Mouse (Mus musculus) stomach, postnatal 0 days (tissue): ENCODE data around the gene Gm49673. TPM values are rescaled to one million over a fixed set of nuclear protein-coding genes. Genes with fewer than 3 reads are reported as not detected.
"Not testable (repeated sequence)": the region's sequence is repeated elsewhere in the genome, so short reads cannot be mapped to it uniquely, and the experiment has no call there.

Source experiments
- ATAC-seq: fragments of 200-750 bp; cut with Nextera tagmentation; 2 replicates; pipeline ENCODE4 v1.8.0; 2017; ENCODE audit not compliant: low FRiP score, low TSS enrichment
- DNase-seq: peaks from one replicate; pipeline ENCODE4 v3.0.0-alpha.2; 2016; ENCODE audit warnings: low spot score
- H3K27ac ChIP-seq: fragments of 300-500 bp; sonication (generic); replicated peaks from 2 replicates; pipeline ENCODE4 v1.5.1; 2014; ENCODE audit warnings: mild to moderate bottlenecking, control low read depth
- H3K27me3 ChIP-seq: fragments of 300-500 bp; sonication (generic); 2 replicates; pipeline ENCODE4 v1.6.1; 2014; ENCODE audit warnings: low read length; ENCODE audit not compliant: control insufficient read depth, insufficient read depth
- H3K36me3 ChIP-seq: fragments of 300-500 bp; sonication (generic); 2 replicates; pipeline ENCODE4 v1.6.1; 2014; ENCODE audit warnings: low read length, mixed read lengths; ENCODE audit not compliant: control insufficient read depth, insufficient read depth
- H3K4me1 ChIP-seq: fragments of 300-500 bp; sonication (generic); replicated peaks from 2 replicates; pipeline ENCODE4 v1.6.1; 2014; ENCODE audit warnings: antibody characterized with exemption; ENCODE audit not compliant: control insufficient read depth, insufficient read depth
- H3K4me2 ChIP-seq: fragments of 300-500 bp; sonication (generic); replicated peaks from 2 replicates; pipeline ENCODE4 v1.6.1; 2014; ENCODE audit warnings: low read depth, mild to moderate bottlenecking, control low read depth, moderate library complexity
- H3K4me3 ChIP-seq: fragments of 300-500 bp; sonication (generic); 2 replicates; pipeline ENCODE4 v1.5.1; 2014; ENCODE audit warnings: low read depth, low read length, control low read depth
- H3K9ac ChIP-seq: fragments of 300-500 bp; sonication (generic); 2 replicates; pipeline ENCODE4 v1.6.1; 2014; ENCODE audit warnings: mild to moderate bottlenecking, low read length, control low read depth, mixed read lengths
- H3K9me3 ChIP-seq: fragments of 300-500 bp; sonication (generic); 2 replicates; pipeline ENCODE4 v1.6.1; 2016; ENCODE audit warnings: low read length; ENCODE audit not compliant: control insufficient read depth
- CTCF ChIP-seq: IDR thresholded peaks from 2 replicates; pipeline ENCODE4 v1.5.1; 2016; ENCODE audit warnings: antibody characterized with exemption, low read depth, mild to moderate bottlenecking, moderate library complexity
- EP300 ChIP-seq: optimal IDR thresholded peaks from 2 replicates; pipeline ENCODE3; 2016; ENCODE audit warnings: antibody characterized with exemption
- WGBS: fragments of 180-500 bp; shearing (Covaris S2); extraction: QIAGEN DNeasy Blood & Tissue Kit; methylation state at CpG from one replicate; pipeline ENCODE4 v1.1.7; 2014; 5-methylcytosine and 5-hydroxymethylcytosine counted together
- polyA plus RNA-seq: library from polyadenylated mRNA; unstranded; fragments of >200 nt; fragmentation: Nextera tagmentation; extraction: Ambion mirVana; gene quantifications from 2 replicates; pipeline ENCODE4 v1.2.1, GENCODE M21; 2015

The Gm49673 gene
- polyA plus RNA-seq: 0.23 TPM in 1 of 2 replicates, not detected in the other

- 0% methylated on average over 36 of the region's 67 CpGs for WGBS
- peak; percentile 40 for DNase-seq
- H3K36me3 ChIP-seq, H3K27ac ChIP-seq, H3K4me1 ChIP-seq, H3K27me3 ChIP-seq, H3K9me3 ChIP-seq: not testable (repeated sequence)
- peak within 1 kb of the TSS; percentile 52 for H3K4me2 ChIP-seq
- peak; percentile 99 for ATAC-seq
- peak within 1 kb of the TSS; percentile 43 for H3K4me3 ChIP-seq
- H3K9ac ChIP-seq: peak within 1 kb of the TSS; percentile 58; the same call in 1 of the 2 replicates
Observed at GRCm38 (mm10) chr17:8147439-8148316, at the start of gene Gm49673, which contains the start of gene Rnaset2a. Gene Gm49673, minus strand, starts transcription at chr17:8147788. Gene Rnaset2a, minus strand, starts transcription at chr17:8148097.

- H3K4me3 ChIP-seq: no peak overlapping the region
- TF ChIP-seq CTCF (no peak), EP300 (no peak)
- no peaks in the 10 kb centered on the region for H3K4me1 ChIP-seq
- no peaks in the 10 kb centered on the region for H3K27me3 ChIP-seq
- no peak for DNase-seq
- H3K27ac ChIP-seq: no peak overlapping the region
- 85% methylated on average over 8 of the region's 8 CpGs for WGBS
- H3K9ac ChIP-seq: no peak overlapping the region
- no peak for ATAC-seq
- no peak overlapping the region for H3K4me2 ChIP-seq
- peaks cover 13% of the 10 kb centered on the region; the same call in 1 of the 2 replicates for H3K36me3 ChIP-seq
- no peaks in the 10 kb centered on the region for H3K9me3 ChIP-seq
Observed at GRCm38 (mm10) chr17:8195685-8196376, 48.2 kb upstream of the Gm49673 start.

- H3K9me3 ChIP-seq: no peaks in the 10 kb centered on the region
- DNase-seq (no peak), ATAC-seq (no peak)
- H3K9ac ChIP-seq: no peak overlapping the region
- WGBS: 78% methylated on average over 8 of the region's 8 CpGs
- H3K4me2 ChIP-seq: no peak overlapping the region
- H3K27ac ChIP-seq: no peak overlapping the region
- no peak for TF ChIP-seq EP300
- no peak for TF ChIP-seq CTCF
- H3K36me3 ChIP-seq: peaks cover 18% of the 10 kb centered on the region; the same call in 1 of the 2 replicates
- H3K27me3 ChIP-seq: no peaks in the 10 kb centered on the region
- no peaks in the 10 kb centered on the region for H3K4me1 ChIP-seq
- no peak overlapping the region for H3K4me3 ChIP-seq
Observed at GRCm38 (mm10) chr17:8193678-8194077, 46.1 kb upstream of the Gm49673 start.

GRCm38 (mm10) chr17:8184217-8184616 lies 36.6 kb upstream of the Gm49673 start:
- H3K9ac ChIP-seq: no peak overlapping the region
- H3K27ac ChIP-seq: no peak overlapping the region
- H3K4me3 ChIP-seq: no peak overlapping the region
- ATAC-seq (no peak), DNase-seq (no peak)
- peaks cover 14% of the 10 kb centered on the region for H3K36me3 ChIP-seq
- H3K27me3 ChIP-seq: no peaks in the 10 kb centered on the region
- no peaks in the 10 kb centered on the region for H3K9me3 ChIP-seq
- H3K4me1 ChIP-seq: no peaks in the 10 kb centered on the region
- H3K4me2 ChIP-seq: no peak overlapping the region
- TF ChIP-seq EP300: no peak
- TF ChIP-seq CTCF: no peak
- WGBS: 66% methylated on average over 7 of the region's 7 CpGs

- Histone ChIP-seq H3K9me3 (no peaks in the 10 kb centered on the region), H3K4me2 (no peak overlapping the region), H3K27ac (no peak overlapping the region), H3K27me3 (no peaks in the 10 kb centered on the region), H3K36me3 (peaks cover 14% of the 10 kb centered on the region), H3K4me1 (no peaks in the 10 kb centered on the region), H3K9ac (no peak overlapping the region), H3K4me3 (no peak overlapping the region)
- DNase-seq (no peak), ATAC-seq (no peak)
- 78% methylated on average over 5 of the region's 5 CpGs for WGBS
- TF ChIP-seq CTCF (no peak), EP300 (no peak)
Observed at GRCm38 (mm10) chr17:8183815-8184214, 36.2 kb upstream of the Gm49673 start.

GRCm38 (mm10) chr17:8177090-8177489 lies 29.5 kb upstream of the Gm49673 start:
- no peak for DNase-seq
- Histone ChIP-seq H3K4me1 (no peaks in the 10 kb centered on the region), H3K27ac (no peak overlapping the region), H3K27me3 (no peaks in the 10 kb centered on the region), H3K4me3 (no peak overlapping the region), H3K4me2 (no peak overlapping the region), H3K9me3 (no peaks in the 10 kb centered on the region), H3K36me3 (peaks cover 13% of the 10 kb centered on the region), H3K9ac (no peak overlapping the region)
- ATAC-seq: no peak
- WGBS: 93% methylated on average over 5 of the region's 5 CpGs
- no peak for TF ChIP-seq EP300
- no peak for TF ChIP-seq CTCF
